Mouse (Mus musculus): Measurements from ENCODE around the gene Galnt17. TPM values are rescaled to one million over a fixed set of nuclear protein-coding genes. Genes with fewer than 3 reads are reported as not detected.

Gene Galnt17
- total RNA-seq, 2 experiments from 2014 or later: 34.2 to 37.6 TPM

DNA sequence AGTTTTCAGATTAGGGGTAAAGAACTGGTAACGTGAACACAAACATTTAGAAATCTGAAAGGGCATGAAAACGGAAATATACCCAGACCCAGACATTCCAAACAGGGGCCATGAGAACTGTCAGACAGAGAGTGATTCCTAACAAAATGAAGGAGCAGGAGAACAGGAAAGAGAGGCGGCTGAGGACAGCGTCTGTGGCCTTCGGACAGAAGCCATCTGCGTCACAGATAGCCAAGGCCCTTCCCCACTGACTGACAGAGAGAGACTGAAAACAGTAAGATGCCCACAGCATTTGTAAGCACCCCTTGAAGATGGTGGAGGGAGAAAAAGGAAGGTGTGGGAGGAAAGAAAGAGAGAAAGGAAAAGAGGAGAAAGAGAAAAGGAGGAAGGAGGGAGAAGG is 139.1 kb downstream of the Galnt17 start:
- intact Hi-C loops (cut with DNase I): loop anchor here (10.0 kb wide), 1 partner anchor 246 kb away; no protein-coding TSS in a partner anchor
- DNase-seq (ENCODE audit: low spot score in 2 of 2): no peak

DNA sequence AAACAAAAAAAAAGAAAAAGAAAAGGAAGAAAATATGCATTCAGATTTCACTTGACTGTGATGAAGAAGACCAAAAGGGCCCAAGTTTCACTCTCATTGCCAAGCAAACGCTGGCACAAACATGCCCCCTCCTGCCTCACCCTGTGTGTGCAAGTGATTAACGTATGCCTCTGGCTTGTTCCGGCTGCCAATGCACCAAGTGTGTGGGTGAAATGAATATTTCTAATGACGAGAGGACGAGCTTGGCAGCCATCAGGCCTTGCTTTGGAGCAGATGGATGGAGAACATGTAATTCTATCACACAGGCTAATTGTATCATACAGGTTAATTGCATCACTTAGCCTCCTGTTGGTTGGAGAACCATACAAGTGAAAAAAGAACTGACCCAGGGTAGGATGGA is 140.9 kb downstream of the Galnt17 start:
- intact Hi-C loops (cut with DNase I): loop anchor here (10.0 kb wide), 1 partner anchor 247 kb away; no protein-coding TSS in a partner anchor
- no peak for DNase-seq (ENCODE audit: low spot score in 2 of 2)

DNA sequence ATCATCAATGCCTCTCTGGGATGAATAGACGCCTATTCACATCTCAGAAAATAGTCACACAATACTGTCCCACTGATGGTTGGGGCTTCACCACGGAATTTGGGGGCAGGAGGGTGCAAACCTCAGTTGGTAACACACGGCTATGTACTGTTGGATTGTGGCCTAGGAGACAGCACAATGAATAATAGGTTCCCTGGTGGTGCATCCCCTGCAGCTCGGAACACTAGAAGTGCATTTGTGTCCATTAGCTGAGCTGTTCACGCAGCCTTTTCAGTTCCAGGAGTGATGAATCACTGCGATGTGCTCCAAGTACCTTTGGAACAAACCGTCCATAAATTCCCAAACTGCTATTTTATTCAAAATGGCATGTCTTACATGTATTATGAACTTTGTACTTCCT is 142.6 kb downstream of the Galnt17 start:
- intact Hi-C loops (cut with DNase I): loop anchor here (10.0 kb wide), 1 partner anchor 249 kb away; no protein-coding TSS in a partner anchor
- DNase-seq (ENCODE audit: low spot score in 2 of 2): peak in 1 of 2 experiments; percentile 6

DNA sequence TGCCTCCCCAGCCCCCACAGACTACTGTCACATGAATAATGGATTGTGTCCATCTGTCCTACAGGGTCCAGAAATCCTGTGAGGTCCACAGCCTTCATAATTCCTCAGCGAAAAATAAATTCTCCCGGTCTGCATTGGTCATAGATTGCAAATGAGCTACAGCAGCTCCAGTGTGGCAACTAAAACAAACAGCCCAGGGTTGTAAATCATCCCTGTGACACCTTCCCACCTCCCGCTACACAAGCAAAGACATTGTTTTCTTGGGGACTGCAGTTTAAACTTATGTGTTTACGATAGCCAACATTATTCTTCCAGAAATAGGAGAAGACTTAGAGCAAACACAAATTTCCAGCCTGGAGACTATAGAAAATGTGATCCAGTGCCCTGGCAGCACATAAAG is 150.4 kb downstream of the Galnt17 start:
- DNase-seq (ENCODE audit: low spot score in 2 of 2): no peak
- intact Hi-C loops (cut with DNase I): no loop called here

DNA sequence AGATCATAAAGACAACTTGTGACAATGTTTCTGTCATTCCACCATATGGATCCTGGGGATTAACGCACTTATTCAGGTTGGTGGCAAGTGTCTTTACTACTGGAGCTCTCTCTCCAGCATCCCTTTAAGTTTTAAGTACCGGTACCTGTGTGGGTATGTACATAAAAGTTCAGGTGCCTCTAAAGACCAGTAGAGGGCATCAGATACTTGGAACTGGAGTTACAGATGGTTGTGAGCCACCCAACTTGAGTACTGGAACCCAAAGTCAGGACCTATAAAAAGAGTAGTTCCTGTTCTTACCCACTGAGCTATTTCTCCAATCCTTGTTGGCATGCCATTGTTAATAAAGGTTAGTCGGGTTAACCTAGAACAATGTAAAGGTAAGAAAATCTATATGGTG is 152.0 kb downstream of the Galnt17 start:
- intact Hi-C loops (cut with DNase I): no loop called here

DNA sequence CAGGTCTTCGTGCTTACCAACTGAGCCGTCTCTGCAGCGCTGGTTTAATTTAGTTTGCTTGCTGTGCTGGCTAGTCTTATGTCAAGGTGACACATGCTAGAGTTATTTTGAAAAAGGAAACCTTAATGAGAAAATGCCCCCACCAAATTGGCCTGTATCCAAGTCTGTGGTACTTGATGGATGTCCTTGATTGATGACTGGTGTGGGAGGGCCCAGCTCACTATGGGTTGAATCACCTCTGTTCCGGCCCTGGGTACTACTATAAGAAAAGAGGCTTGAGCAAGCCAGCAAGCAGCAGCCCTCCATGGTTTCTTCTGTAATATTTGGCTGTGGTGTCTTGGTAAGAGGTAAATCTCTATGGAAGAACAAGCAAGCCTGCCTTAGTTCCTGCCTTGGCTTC is 165.7 kb downstream of the Galnt17 start:
- intact Hi-C loops (cut with DNase I): no loop called here
- DNase-seq (ENCODE audit: low spot score in 2 of 2): no peak

More for the DNA sequence above, 152.0 kb downstream of the Galnt17 start:
- no peak for DNase-seq (ENCODE audit: low spot score in 2 of 2)

DNA sequence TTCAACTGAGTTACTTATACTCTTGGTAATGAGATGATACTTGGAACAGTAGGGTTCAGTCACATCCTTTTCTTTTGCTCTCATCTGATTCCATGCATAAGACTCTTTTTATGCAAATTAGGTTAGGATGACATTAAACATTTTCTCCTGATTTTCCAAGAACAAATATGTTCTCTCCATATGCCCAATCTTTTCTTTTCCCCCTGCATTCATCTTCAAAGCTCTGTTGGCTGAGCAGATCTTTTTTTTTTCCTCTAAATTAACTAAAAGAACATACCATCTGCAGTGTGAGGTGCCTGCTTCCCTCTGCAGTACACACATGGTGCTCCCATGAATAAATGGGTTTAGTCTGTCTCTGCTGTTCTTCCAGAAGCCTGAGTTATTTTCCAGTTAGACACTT is 173.5 kb downstream of the Galnt17 start:
- DNase-seq (ENCODE audit: low spot score in 2 of 2): peak; percentile 21 to 61
- intact Hi-C loops (cut with DNase I): no loop called here

DNA sequence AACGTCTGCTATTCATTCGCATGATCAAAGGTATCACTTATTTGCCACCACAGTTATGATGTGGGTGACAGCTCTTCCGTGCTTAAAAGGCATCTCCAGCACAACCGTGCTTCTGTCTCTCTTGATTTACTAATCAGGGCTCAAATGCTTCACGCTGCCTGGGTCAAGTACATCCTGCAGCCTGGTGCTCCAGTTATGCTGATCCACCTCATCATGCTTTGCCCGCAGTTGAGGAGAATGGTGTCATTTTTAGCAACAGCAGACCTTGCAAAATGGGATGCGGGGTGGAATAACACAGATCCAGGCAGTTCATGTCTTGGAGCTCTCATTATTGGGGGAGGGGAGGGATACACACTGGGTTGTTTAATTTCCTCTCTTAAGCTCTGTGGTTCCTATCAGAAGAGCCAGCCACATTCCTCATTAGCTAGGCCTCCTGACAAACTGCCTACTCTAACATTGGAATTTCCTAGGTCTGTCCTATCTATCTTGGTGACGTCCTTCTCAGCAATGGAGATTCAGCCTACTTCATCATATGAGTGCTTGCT is 187.9 kb downstream of the Galnt17 start:
- intact Hi-C loops (cut with DNase I): no loop called here
- DNase-seq (ENCODE audit: low spot score in 2 of 2): no peak

DNA sequence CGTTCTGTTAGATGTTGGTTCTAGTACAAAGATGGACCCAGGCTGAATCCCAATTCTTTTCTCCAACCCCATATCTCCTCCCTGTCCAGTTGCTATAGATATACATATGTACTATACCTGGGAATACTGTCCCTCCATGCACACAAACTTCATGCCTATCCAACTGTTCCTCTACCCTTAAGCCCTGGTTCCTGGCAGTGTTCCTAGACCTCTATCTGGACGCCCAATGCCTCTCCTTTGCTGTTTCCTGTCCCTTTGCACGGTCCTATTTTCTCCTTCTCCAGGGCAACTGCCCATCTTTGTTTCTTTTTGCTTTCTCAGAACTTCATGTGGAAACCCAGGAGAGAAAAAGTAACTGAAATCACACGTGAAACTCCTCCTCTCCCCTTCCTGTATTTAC is 188.4 kb downstream of the Galnt17 start:
- intact Hi-C loops (cut with DNase I): no loop called here
- no peak for DNase-seq (ENCODE audit: low spot score in 2 of 2)

DNA sequence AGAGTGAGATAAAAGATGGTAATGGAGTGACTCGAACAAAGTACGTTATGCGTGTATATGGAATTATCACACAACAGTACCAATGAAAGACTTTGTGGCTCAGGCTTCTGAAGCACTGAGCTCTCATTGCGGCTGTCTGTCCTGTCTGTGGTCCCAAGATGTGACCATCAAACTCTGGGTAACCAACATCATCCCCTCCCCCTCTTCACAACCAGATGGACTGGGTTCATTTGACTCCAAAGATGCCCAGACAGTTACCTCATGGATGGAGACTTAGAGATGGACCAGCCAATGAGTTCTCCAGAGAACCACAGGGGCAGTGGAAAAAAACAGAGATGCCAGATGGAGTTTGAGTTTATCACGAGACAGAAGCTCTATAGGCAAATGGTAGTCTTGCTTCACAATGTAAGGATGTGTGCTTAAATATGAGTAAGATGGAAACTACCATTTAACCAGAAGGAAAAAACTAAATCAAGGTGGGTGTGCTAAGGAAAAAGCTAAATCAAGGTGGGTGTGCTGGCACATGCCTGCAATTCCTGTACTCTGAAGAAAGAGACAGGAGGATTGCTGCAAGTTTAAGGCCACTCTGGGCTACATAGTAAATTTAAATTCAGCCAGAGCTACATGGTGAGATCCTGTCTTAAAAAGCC is 190.8 kb downstream of the Galnt17 start:
- DNase-seq (ENCODE audit: low spot score in 2 of 2): no peak

DNA sequence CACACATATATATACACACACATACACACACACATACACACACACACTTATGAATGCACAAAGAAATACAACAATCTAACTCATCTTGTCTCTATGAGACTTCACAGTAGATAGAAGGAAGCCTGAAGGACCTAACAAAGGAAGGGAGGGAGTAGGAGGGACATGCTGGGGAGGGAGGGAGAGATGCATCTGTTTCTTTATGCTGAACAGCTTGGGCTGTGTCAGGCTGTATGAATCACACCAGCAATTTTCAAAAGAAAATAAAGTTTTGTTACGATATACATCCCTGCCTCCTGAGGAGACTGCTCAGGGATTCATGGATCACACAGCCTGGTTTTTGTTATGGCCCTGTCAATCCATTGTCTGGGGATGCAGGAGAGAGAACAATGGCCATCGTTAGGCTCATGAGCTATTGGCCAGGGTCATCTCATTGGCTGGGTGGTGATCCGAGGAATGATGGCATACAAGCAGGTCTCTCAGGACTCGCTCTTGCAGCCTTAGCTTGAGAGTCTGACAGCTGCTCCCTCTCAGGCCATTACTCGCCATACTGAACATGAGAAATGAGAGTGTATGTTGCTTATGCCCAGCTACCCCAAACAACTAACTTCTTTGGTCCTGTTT is 194.3 kb downstream of the Galnt17 start:
- intact Hi-C loops (cut with DNase I): no loop called here
- DNase-seq (ENCODE audit: low spot score in 2 of 2): peak; percentile 33 to 52

More for the DNA sequence above, 190.8 kb downstream of the Galnt17 start:
- intact Hi-C loops (cut with DNase I): no loop called here

DNA sequence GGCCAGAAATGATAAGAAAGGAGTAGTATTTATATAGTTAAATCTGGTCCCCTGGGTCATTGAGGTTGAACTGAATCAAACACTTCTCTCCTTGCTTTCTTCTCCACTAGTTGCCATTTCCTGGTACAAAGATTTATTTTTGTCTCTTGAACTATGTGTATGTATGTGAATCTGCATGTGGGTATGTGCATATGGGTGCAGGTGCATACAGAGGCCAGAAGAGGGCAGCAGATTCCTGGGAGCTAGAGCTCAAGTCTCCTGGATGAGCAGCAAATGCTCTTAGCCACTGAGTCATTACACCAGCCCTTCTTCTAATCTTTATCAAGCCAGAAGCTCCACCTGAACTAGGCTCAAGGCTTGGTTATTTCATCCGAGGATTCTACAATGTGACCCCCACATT is 201.1 kb downstream of the Galnt17 start:
- intact Hi-C loops (cut with DNase I): no loop called here
- DNase-seq (ENCODE audit: low spot score in 2 of 2): no peak

DNA sequence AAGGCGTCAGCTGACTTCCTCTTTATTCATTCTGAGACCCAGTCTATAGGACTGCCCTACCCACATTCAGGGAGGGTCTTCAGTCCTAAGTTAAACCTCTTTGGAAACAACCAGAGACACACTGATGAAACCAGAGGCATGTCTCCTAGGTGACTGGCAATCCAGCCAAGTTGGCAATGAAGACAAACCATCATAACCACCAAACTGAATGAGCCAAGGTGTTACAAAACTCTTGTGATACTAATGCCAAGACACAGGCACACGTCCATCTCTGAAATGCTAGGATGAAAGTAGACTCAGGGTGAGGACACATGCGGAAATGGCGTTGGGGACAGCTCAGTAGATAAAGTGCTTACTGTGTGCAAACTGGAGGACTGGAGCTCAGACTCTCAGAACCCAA is 211.5 kb downstream of the Galnt17 start:
- intact Hi-C loops (cut with DNase I): no loop called here

DNA sequence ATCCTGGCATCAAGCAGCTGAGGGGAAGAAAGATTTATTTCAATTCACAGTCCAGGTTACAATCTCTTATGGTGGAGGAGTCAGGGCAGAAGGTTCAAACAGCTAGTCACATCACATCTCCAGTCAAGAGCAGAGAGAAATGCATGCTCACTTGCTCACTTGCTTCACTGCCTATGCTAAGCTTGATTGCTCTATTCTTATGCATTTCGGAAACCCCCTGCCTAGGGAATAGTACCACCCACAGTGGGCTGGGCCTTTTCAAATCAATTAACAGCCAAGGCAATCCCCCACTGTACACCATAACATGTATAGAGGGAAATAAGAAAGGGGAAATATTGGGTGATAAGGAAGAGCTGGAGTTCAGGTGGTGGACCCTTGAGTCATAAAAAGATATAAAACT is 212.7 kb downstream of the Galnt17 start:
- DNase-seq (ENCODE audit: low spot score in 2 of 2): no peak
- intact Hi-C loops (cut with DNase I): no loop called here

More for the DNA sequence above, 211.5 kb downstream of the Galnt17 start:
- DNase-seq (ENCODE audit: low spot score in 2 of 2): no peak

DNA sequence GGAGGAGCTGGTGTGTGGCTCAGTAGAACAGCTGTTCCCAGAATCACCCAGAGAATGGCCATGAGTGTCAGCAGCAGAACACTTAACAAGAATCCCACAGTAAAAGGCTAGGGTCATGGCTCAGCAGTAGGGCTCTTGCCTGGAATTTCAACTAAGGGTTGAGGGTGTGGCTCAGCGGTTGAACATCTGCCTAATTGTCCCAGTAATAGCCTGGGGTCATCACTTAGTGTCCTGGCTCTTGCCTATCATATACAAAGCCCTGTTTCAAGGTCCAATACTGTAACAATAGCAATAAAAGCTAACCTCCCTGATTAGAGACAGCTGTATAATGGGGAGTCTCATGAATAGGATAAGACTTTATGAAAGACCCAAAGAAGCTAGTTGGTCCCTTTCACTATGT is 213.5 kb downstream of the Galnt17 start:
- DNase-seq (ENCODE audit: low spot score in 2 of 2): no peak
- intact Hi-C loops (cut with DNase I): no loop called here

DNA sequence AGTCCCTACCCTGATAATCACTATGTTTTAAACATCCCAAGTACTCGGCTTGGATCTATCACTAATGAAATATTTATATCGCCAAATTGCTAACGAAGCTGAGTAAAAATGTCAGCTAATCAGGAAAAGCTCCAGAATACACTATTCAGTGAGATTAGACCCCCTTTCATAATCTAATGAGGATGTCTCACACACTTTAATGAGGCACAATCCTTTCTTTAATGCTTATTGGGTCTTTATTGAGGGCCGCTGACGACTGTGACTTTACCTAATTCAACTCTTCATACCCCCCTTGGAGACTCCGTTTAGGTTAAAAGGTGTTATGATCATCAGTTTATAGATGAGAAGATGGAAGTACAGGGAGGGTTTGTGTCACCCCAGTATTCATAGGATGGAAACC is 214.2 kb downstream of the Galnt17 start:
- intact Hi-C loops (cut with DNase I): no loop called here
- DNase-seq (ENCODE audit: low spot score in 2 of 2): no peak

DNA sequence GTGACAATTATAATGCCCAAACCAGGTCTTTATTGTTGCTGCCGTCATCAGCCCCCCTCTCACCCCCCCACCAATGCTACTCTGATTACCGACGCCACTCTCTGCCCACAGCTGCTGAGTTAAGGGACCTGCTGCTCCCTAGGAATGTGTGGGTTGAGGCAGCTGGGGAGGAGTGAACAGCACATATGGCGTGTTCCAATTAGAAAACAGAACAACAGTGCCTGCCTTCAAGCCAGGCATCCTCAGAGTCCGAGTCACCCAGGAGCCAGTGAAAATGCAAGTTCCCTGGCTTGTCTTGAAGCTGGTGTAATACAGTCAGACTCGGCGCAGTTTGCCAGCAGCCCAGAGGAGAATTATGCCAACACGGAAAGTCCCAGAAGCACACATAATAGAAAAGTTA is 218.4 kb downstream of the Galnt17 start:
- intact Hi-C loops (cut with DNase I): no loop called here
- peak; percentile 25 to 31 for DNase-seq (ENCODE audit: low spot score in 2 of 2)

DNA sequence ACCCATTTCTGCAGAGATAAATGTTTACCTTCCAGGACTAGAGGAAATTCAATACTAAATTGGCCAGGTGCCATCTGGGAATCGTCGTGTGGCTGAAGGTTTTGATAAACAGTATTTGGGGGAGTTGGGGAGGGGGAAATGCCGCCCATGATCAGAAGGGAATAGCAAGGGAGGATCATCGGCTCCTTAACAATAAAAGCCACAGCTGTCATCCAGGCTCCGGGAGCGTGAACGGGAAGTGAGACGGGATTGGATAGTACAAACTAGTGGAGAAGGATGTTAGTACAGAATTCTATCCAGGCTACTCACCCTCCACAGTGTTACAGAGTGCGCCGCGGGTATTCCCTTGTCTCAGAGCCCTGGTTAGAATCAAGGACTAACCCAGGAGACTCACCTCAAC is 219.4 kb downstream of the Galnt17 start:
- DNase-seq (ENCODE audit: low spot score in 2 of 2): no peak
- intact Hi-C loops (cut with DNase I): no loop called here

DNA sequence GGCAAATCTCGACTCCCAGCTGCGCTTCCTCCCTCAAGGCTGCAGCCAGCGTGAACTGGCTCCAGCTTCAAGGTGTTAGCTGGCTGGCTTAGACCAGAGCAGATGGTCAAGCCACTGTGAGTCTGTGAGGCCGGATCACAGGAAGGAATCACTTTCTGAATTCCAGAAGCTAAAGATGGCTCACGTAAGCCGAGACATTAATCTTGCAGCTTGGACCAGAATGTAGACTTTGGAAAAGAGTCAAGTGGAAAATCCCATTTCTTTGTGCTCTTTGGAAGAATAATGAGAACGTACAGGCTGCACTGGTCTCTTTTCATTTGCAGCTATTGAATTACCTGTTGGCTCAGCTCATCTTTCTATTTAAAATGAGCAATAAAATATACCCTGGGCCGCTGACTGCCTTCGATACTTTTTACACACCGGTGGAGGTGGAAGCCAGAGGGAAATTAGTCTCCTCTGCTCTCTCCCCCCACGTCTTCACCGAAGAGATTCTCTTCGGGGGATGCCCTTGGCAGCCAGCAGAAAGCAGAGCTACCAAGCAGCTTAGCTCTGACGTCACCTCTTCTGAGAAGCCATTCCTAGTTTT is 225.1 kb downstream of the Galnt17 start:
- intact Hi-C loops (cut with DNase I): no loop called here
- peak; percentile 15 to 46 for DNase-seq (ENCODE audit: low spot score in 2 of 2)

DNA sequence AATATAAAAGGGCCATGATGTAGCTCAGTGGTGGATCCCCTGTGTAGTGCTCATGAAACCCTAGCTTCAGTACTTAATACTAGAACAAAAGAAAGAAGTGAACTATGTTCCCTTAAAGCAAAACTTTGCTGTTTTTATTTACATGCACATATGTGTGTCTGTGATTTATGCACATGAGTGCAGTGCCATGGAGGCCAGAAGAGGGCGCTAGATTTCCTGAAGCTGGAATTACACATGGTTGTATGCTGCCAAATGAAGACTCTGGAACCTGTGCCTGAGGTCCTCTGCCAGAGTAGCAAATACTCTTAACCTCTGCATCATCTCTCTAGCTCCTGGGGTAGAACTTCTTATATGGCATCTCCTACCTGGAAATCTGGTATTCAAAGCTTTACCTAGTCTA is 230.6 kb downstream of the Galnt17 start:
- no peak for DNase-seq (ENCODE audit: low spot score in 2 of 2)
- intact Hi-C loops (cut with DNase I): no loop called here

DNA sequence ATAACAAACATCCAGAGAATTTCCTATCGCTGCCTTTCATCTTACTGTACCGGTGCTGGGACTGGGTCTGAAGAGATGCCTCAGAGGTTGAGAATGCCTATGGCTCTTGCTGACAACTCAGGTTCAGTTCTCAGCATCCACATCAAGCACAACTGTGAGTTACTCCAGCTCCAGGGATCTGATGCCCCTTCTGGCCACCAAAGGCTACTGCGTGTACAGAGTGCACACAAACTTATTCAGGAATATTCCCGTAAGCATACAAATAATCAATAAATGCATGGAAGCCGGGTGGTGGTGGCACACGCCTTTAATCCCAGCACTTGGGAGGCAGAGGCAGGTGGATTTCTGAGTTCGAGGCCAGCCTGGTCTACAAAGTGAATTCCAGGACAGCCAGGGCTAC is 232.5 kb downstream of the Galnt17 start:
- intact Hi-C loops (cut with DNase I): no loop called here
- DNase-seq (ENCODE audit: low spot score in 2 of 2): no peak

Measured in left cerebral cortex, postnatal 14 days (tissue).